ENCODE assay signal across 34 mouse cellular contexts in the genomic region with DNA sequence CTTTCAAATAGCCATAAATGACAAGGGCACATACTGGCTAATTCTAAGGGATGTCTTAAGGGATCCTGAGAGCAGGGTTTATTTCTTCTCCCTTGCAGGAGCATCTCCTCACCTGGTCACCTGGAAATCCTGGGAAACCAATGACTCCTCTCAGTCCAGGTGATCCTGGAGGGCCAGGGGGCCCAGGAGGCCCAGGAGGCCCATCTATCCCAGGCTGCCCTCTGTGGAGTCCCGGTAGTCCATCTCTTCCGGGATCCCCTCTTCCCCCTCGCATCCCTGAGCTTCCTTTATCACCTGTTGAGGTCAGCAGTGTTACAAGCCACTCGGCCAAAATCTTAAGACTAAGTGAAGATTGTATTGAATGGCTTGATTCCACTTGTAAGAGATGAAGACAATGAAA.
"Had no signal": no experiment of that assay in that cellular context is flagged by ENCODE, and none has a peak within 500 bp of the region (broad histone marks: within the 10 kb centered on the region; RNA-seq: fewer than 3 reads in every experiment).

No protein-coding gene starts in this region.

- H3K27me3 ChIP-seq: heart, embryonic 12.5 days; heart, embryonic 13.5 days; heart, embryonic 15.5 days; hindbrain, embryonic 12.5 days; hindbrain, embryonic 13.5 days; hindbrain, embryonic 15.5 days; intestine, embryonic 15.5 days; kidney, embryonic 15.5 days had no signal

- H3K4me2 ChIP-seq: heart, embryonic 11.5 days; heart, embryonic 12.5 days; heart, embryonic 13.5 days; heart, embryonic 15.5 days; hindbrain, embryonic 12.5 days; hindbrain, embryonic 13.5 days; hindbrain, embryonic 14.5 days; hindbrain, embryonic 15.5 days; intestine, embryonic 15.5 days; kidney, embryonic 15.5 days had no signal

- H3K27ac ChIP-seq: heart, embryonic 13.5 days; heart, embryonic 15.5 days; hindbrain, embryonic 10.5 days; hindbrain, embryonic 12.5 days; hindbrain, embryonic 13.5 days; hindbrain, embryonic 14.5 days; hindbrain, embryonic 15.5 days; hindbrain, postnatal 0 days; intestine, embryonic 15.5 days; kidney, embryonic 15.5 days; kidney, postnatal 0 days; layer of hippocampus, adult 2 months had no signal

- H3K9me3 ChIP-seq: heart, embryonic 12.5 days; heart, embryonic 13.5 days; heart, embryonic 15.5 days; hindbrain, embryonic 10.5 days; hindbrain, embryonic 12.5 days; hindbrain, embryonic 13.5 days; hindbrain, embryonic 15.5 days; intestine, embryonic 15.5 days; kidney, embryonic 15.5 days had no signal

- H3K9ac ChIP-seq: heart, embryonic 12.5 days; heart, embryonic 13.5 days; heart, embryonic 15.5 days; hindbrain, embryonic 12.5 days; hindbrain, embryonic 13.5 days; hindbrain, embryonic 14.5 days; hindbrain, embryonic 15.5 days; intestine, embryonic 15.5 days; kidney, embryonic 15.5 days had no signal

- ATAC-seq: hindbrain, embryonic 16.5 days; hindbrain, postnatal 0 days; inflammation-experienced regulatory T-cells, adult 6 months; intestine, embryonic 15.5 days; intestine, embryonic 16.5 days; intestine, postnatal 0 days had no signal

- H3K4me3 ChIP-seq: heart, embryonic 12.5 days; heart, embryonic 13.5 days; heart, embryonic 15.5 days; hindbrain, embryonic 10.5 days; hindbrain, embryonic 12.5 days; hindbrain, embryonic 13.5 days; hindbrain, embryonic 15.5 days; intestine, embryonic 15.5 days; kidney, embryonic 15.5 days; layer of hippocampus, adult 2 months had no signal

- H3K4me1 ChIP-seq: heart, embryonic 12.5 days; heart, embryonic 13.5 days; heart, embryonic 15.5 days; hindbrain, embryonic 10.5 days; hindbrain, embryonic 12.5 days; hindbrain, embryonic 13.5 days; hindbrain, embryonic 15.5 days; intestine, embryonic 15.5 days; kidney, embryonic 15.5 days had no signal

- H3K36me3 ChIP-seq: heart, embryonic 12.5 days; heart, embryonic 13.5 days; heart, embryonic 15.5 days; hindbrain, embryonic 10.5 days; hindbrain, embryonic 12.5 days; hindbrain, embryonic 13.5 days; hindbrain, embryonic 15.5 days; intestine, embryonic 15.5 days; kidney, embryonic 15.5 days had no signal

- DNase-seq: heart, postnatal 10 days; heart, postnatal 14 days; heart, postnatal 36 days; heart, postnatal 4 days; kidney, adult 11 months; kidney, adult 18-20 months; kidney, adult 2 months; kidney, adult 8-10 months; kidney, adult 9 months; kidney, postnatal 10 days; kidney, postnatal 14 days; kidney, postnatal 25 days; kidney, postnatal 36 days; kidney, postnatal 4 days; layer of hippocampus, adult 9-11 months; layer of hippocampus, postnatal 36 days had no signal
